Mouse (Mus musculus) MEL (cell line): ENCODE results near the gene Abhd15. TPM values are rescaled to one million over a fixed set of nuclear protein-coding genes. Genes with fewer than 3 reads are reported as not detected.
A peak's percentile ranks its signal among the peaks of the same experiment; 100 is the strongest.

Source experiments
- DNase-seq: peaks from one replicate; pipeline ENCODE4 v3.0.0; 2011; ENCODE audit warnings: low read depth, low spot score
- H3K27ac ChIP-seq: 2 replicates; pipeline ENCODE4 v1.5.1; 2012; ENCODE audit warnings: low read depth, mild to moderate bottlenecking, control low read depth, low read length, moderate library complexity; ENCODE audit not compliant: control insufficient read depth
- H3K27me3 ChIP-seq, 2 experiments: fragments of 150-350 bp in 1 of 2; sonication (generic) in 1 of 2; 2 replicates each; pipeline ENCODE4 v1.6.1; 2012; ENCODE audit warnings: low read length in 2 of 2, mild to moderate bottlenecking in 2 of 2, improper control_type of control experiment in 1 of 2, moderate library complexity in 1 of 2; ENCODE audit not compliant: insufficient read depth in 2 of 2, control insufficient read depth in 1 of 2
- H3K36me3 ChIP-seq, 2 experiments: 2 replicates each; pipeline ENCODE4 v1.6.1; 2012 to 2014; ENCODE audit warnings: low read length in 2 of 2, improper control_type of control experiment in 1 of 2, inconsistent platforms in 1 of 2, mild to moderate bottlenecking in 1 of 2; ENCODE audit not compliant: insufficient read depth in 2 of 2, control insufficient read depth in 1 of 2
- H3K4me1 ChIP-seq, 2 experiments: fragments of 150-350 bp in 1 of 2; sonication (generic) in 1 of 2; 2 replicates each; pipeline ENCODE4 v1.6.1; 2012; ENCODE audit warnings: low read length in 2 of 2, improper control_type of control experiment in 1 of 2, mild to moderate bottlenecking in 1 of 2; ENCODE audit not compliant: insufficient read depth in 2 of 2, control insufficient read depth in 1 of 2
- H3K4me3 ChIP-seq, 2 experiments: fragments of 150-350 bp in 1 of 2; sonication (generic) in 1 of 2; 2 replicates each; pipeline ENCODE4 v1.5.1; 2012; ENCODE audit warnings: low read depth in 2 of 2, low read length in 2 of 2, mild to moderate bottlenecking in 2 of 2, moderate library complexity in 2 of 2, control low read depth in 1 of 2, improper control_type of control experiment in 1 of 2; ENCODE audit not compliant: control insufficient read depth in 1 of 2, insufficient read depth in 1 of 2
- H3K79me2 ChIP-seq: 2 replicates; pipeline ENCODE4 v1.6.1; 2012; ENCODE audit warnings: mild to moderate bottlenecking, low read length, moderate library complexity; ENCODE audit not compliant: control insufficient read depth, poor library complexity, insufficient read depth
- H3K9ac ChIP-seq: 2 replicates; pipeline ENCODE4 v1.6.1; 2012; ENCODE audit warnings: low read depth, mild to moderate bottlenecking, control low read depth, low read length, moderate library complexity; ENCODE audit not compliant: control insufficient read depth, poor library complexity, severe bottlenecking
- H3K9me3 ChIP-seq: fragments of 150-350 bp; sonication (generic); replicated peaks from 2 replicates; pipeline ENCODE4 v1.6.1; 2012; ENCODE audit warnings: mild to moderate bottlenecking, low read length, improper control_type of control experiment, moderate library complexity; ENCODE audit not compliant: insufficient read depth
- CHD1 ChIP-seq: IDR thresholded peaks from 2 replicates; pipeline ENCODE4 v1.6.1; 2012; ENCODE audit warnings: low read depth, mild to moderate bottlenecking, inconsistent platforms, low read length, improper control_type of control experiment
- CHD2 ChIP-seq: IDR thresholded peaks from 2 replicates; pipeline ENCODE4 v1.6.1; 2011; ENCODE audit warnings: low read length, improper control_type of control experiment
- CTCF ChIP-seq, 3 experiments: IDR thresholded peaks in 2 of 3; conservative IDR thresholded peaks in 1 of 3; 2 replicates each; pipeline ENCODE4 v1.5.1; 2011 to 2012; ENCODE audit warnings: low read length in 3 of 3, low read depth in 2 of 3, mild to moderate bottlenecking in 2 of 3, improper control_type of control experiment in 1 of 3, inconsistent platforms in 1 of 3, mixed read lengths in 1 of 3, moderate library complexity in 1 of 3; ENCODE audit not compliant: control insufficient read depth in 1 of 3, insufficient read depth in 1 of 3, poor library complexity in 1 of 3, severe bottlenecking in 1 of 3
- ELF1 ChIP-seq: IDR thresholded peaks from 2 replicates; pipeline ENCODE4 v1.6.1; 2014; ENCODE audit warnings: low read depth, mild to moderate bottlenecking, inconsistent platforms, low read length, improper control_type of control experiment, moderate library complexity
- EP300 ChIP-seq, 2 experiments: IDR thresholded peaks; 2 replicates each; pipeline ENCODE4 v1.6.1; 2011; ENCODE audit warnings: improper control_type of control experiment in 2 of 2, low read length in 2 of 2, low read depth in 1 of 2, mild to moderate bottlenecking in 1 of 2
- ETS1 ChIP-seq: IDR thresholded peaks from 2 replicates; pipeline ENCODE4 v1.6.1; 2012; ENCODE audit warnings: low read depth, mild to moderate bottlenecking, inconsistent platforms, low read length, improper control_type of control experiment, moderate library complexity
- GABPA ChIP-seq: IDR thresholded peaks from 2 replicates; pipeline ENCODE4 v1.6.1; 2012; ENCODE audit warnings: low read depth, mild to moderate bottlenecking, inconsistent platforms, low read length, improper control_type of control experiment, moderate library complexity
- GATA1 ChIP-seq: IDR thresholded peaks from 2 replicates; pipeline ENCODE4 v1.6.1; 2011; ENCODE audit warnings: low read depth, low read length, improper control_type of control experiment
- HCFC1 ChIP-seq: IDR thresholded peaks from 2 replicates; pipeline ENCODE4 v1.6.1; 2012; ENCODE audit warnings: low read depth, mild to moderate bottlenecking, inconsistent platforms, low read length, improper control_type of control experiment, moderate library complexity
- JUND ChIP-seq: IDR thresholded peaks from 2 replicates; pipeline ENCODE4 v1.6.1; 2011; ENCODE audit warnings: low read depth, mild to moderate bottlenecking, improper control_type of control experiment, low read length
- KAT2A ChIP-seq: conservative IDR thresholded peaks from 2 replicates; pipeline ENCODE4 v1.6.1; 2012; ENCODE audit warnings: low read depth, low read length, improper control_type of control experiment, inconsistent platforms
- MAFK ChIP-seq: IDR thresholded peaks from 2 replicates; pipeline ENCODE4 v1.6.1; 2011; ENCODE audit warnings: low read depth, mild to moderate bottlenecking, low read length, improper control_type of control experiment, borderline replicate concordance
- MAX ChIP-seq: IDR thresholded peaks from 2 replicates; pipeline ENCODE4 v1.6.1; 2011; ENCODE audit warnings: low read length, improper control_type of control experiment
- MAZ ChIP-seq: IDR thresholded peaks from 2 replicates; pipeline ENCODE4 v1.6.1; 2012; ENCODE audit warnings: low read depth, mild to moderate bottlenecking, inconsistent platforms, low read length, improper control_type of control experiment
- MEF2A ChIP-seq: IDR thresholded peaks from 2 replicates; pipeline ENCODE4 v1.6.1; 2014; ENCODE audit warnings: low read depth, mild to moderate bottlenecking, inconsistent platforms, low read length, improper control_type of control experiment; ENCODE audit not compliant: poor library complexity, insufficient replicate concordance, severe bottlenecking; ENCODE audit errors: extremely low read depth
- MXI1 ChIP-seq: IDR thresholded peaks from 2 replicates; pipeline ENCODE4 v1.6.1; 2011; ENCODE audit warnings: mild to moderate bottlenecking, low read depth, low read length, improper control_type of control experiment
- MYC ChIP-seq: IDR thresholded peaks from 2 replicates; pipeline ENCODE4 v1.6.1; 2011; ENCODE audit warnings: low read depth, mild to moderate bottlenecking, low read length, improper control_type of control experiment, moderate library complexity
- NELFE ChIP-seq: IDR thresholded peaks from 2 replicates; pipeline ENCODE4 v1.6.1; 2011; ENCODE audit warnings: low read depth, low read length, improper control_type of control experiment
- NRF1 ChIP-seq: IDR thresholded peaks from 2 replicates; pipeline ENCODE4 v1.6.1; 2014; ENCODE audit warnings: low read depth, mild to moderate bottlenecking, inconsistent platforms, low read length, improper control_type of control experiment, moderate library complexity; ENCODE audit not compliant: poor library complexity, insufficient read depth, severe bottlenecking
- POLR2A ChIP-seq, 2 experiments: IDR thresholded peaks; 2 replicates each; pipeline ENCODE4 v1.6.1; 2011 to 2012; ENCODE audit warnings: low read length in 2 of 2, mild to moderate bottlenecking in 2 of 2, control low read depth in 1 of 2, improper control_type of control experiment in 1 of 2, low read depth in 1 of 2, moderate library complexity in 1 of 2; ENCODE audit not compliant: control insufficient read depth in 1 of 2, insufficient read depth in 1 of 2, poor library complexity in 1 of 2
- POLR2AphosphoS2 ChIP-seq: IDR thresholded peaks from 2 replicates; pipeline ENCODE4 v1.6.1; 2011; ENCODE audit warnings: low read length, improper control_type of control experiment
- POLR2AphosphoS5 ChIP-seq: IDR thresholded peaks from 2 replicates; pipeline ENCODE4 v1.6.1; 2012; ENCODE audit warnings: low read depth, borderline replicate concordance, mild to moderate bottlenecking, inconsistent platforms, low read length, moderate library complexity, mixed read lengths
- RAD21 ChIP-seq: IDR thresholded peaks from 2 replicates; pipeline ENCODE4 v1.6.1; 2011; ENCODE audit warnings: mild to moderate bottlenecking, low read depth, low read length, improper control_type of control experiment
- RCOR1 ChIP-seq: IDR thresholded peaks from 2 replicates; pipeline ENCODE4 v1.6.1; 2012; ENCODE audit warnings: low read depth, mild to moderate bottlenecking, inconsistent platforms, low read length, improper control_type of control experiment
- SIN3A ChIP-seq: IDR thresholded peaks from 2 replicates; pipeline ENCODE4 v1.6.1; 2012; ENCODE audit warnings: low read length, improper control_type of control experiment, inconsistent platforms
- SMC3 ChIP-seq: IDR thresholded peaks from 2 replicates; pipeline ENCODE4 v1.6.1; 2011; ENCODE audit warnings: low read depth, low read length, improper control_type of control experiment
- TAL1 ChIP-seq: IDR thresholded peaks from 2 replicates; pipeline ENCODE4 v1.6.1; 2012; ENCODE audit warnings: mild to moderate bottlenecking, inconsistent platforms, low read length, moderate library complexity, mixed read lengths
- TBP ChIP-seq: IDR thresholded peaks from 2 replicates; pipeline ENCODE4 v1.8.0; 2011; ENCODE audit warnings: low read depth, low read length, improper control_type of control experiment
- UBTF ChIP-seq: IDR thresholded peaks from 2 replicates; pipeline ENCODE4 v1.6.1; 2012; ENCODE audit warnings: low read depth, mild to moderate bottlenecking, inconsistent platforms, low read length, improper control_type of control experiment, moderate library complexity, borderline replicate concordance; ENCODE audit not compliant: insufficient read depth
- USF1 ChIP-seq: IDR thresholded peaks from 2 replicates; pipeline ENCODE4 v1.6.1; 2014; ENCODE audit warnings: low read depth, mild to moderate bottlenecking, inconsistent platforms, low read length, improper control_type of control experiment, moderate library complexity
- USF2 ChIP-seq, 2 experiments: IDR thresholded peaks; 2 replicates each; pipeline ENCODE4 v1.6.1; 2011 to 2012; ENCODE audit warnings: improper control_type of control experiment in 2 of 2, low read length in 2 of 2, borderline replicate concordance in 1 of 2, inconsistent platforms in 1 of 2, low read depth in 1 of 2, mild to moderate bottlenecking in 1 of 2; ENCODE audit not compliant: insufficient read depth in 1 of 2
- ZC3H11A ChIP-seq: IDR thresholded peaks from 2 replicates; pipeline ENCODE4 v1.6.1; 2012; ENCODE audit warnings: low read depth, mild to moderate bottlenecking, inconsistent platforms, low read length, improper control_type of control experiment
- ZKSCAN1 ChIP-seq: IDR thresholded peaks from 2 replicates; pipeline ENCODE4 v1.6.1; 2012; ENCODE audit warnings: low read depth, mild to moderate bottlenecking, inconsistent platforms, low read length, improper control_type of control experiment, moderate library complexity
- ZMIZ1 ChIP-seq: IDR thresholded peaks from 2 replicates; pipeline ENCODE4 v1.6.1; 2012; ENCODE audit warnings: low read depth, mild to moderate bottlenecking, inconsistent platforms, low read length, improper control_type of control experiment, moderate library complexity
- ZNF384 ChIP-seq: IDR thresholded peaks from 2 replicates; pipeline ENCODE4 v1.6.1; 2012; ENCODE audit warnings: low read depth, mild to moderate bottlenecking, inconsistent platforms, low read length, improper control_type of control experiment
- polyA plus RNA-seq, 2 experiments: library from polyadenylated mRNA; stranded (reverse) in 1 of 2; unstranded in 1 of 2; fragments of >175 nt in 1 of 2; fragments of >200 nt in 1 of 2; gene quantifications; 2 replicates each; pipeline versions ENCODE4 v1.2.1 to v1.2.4; 2012; ENCODE audit warnings: low replicate concordance in 2 of 2, low read depth in 1 of 2; ENCODE audit not compliant: insufficient read length in 2 of 2, insufficient read depth in 1 of 2, missing spikeins in 1 of 2
- total RNA-seq: library from RNA; depleted of rRNA; stranded (reverse); fragments of 300-350 nt; gene quantifications from 2 replicates; pipeline ENCODE4 v1.2.3, GENCODE M21; 2012

Gene Abhd15
- total and polyA plus RNA-seq, 3 experiments = 1.7 to 1.9 TPM; not detected in 1

DNA sequence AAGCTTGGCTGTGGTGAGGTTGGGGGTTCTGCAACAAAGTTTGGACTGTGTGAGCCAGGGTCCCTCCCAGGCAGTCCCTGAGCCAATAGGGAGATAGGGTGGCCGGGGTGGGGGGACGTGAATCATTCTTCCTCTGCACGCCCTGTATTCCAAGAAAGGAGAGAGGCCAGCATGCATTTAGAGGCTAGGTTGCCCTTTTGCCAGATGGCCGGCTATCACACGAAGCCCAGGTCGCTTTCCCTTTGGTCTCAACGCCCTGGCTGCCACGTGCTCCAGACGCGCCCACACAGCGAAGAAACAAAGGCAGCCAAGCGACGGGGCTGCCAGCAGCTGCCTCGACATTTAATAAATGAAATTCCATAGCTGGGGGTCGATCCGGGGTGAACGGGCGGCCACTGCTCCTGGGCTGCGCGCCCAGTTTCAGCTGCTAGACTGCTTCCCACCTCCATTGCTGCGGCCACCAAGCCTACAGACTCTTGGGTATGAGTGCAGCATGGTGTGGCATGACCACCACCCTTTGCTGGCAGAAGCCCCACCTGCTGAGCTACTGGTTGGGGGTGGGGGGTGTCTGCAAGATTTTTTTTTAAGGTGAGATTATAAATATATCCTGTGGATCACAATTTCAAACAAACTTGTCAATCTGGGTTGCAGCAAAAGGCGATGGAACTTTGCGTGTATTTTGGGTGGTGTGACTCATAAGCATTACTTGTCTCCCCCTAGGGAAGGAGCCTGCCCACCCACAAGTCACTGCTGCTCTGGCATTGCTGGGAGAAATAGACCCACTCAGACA lies 23.2 kb upstream of the Abhd15 start:
- H3K9me3 ChIP-seq = no peaks in the 10 kb centered on the region
- peak; percentile 94 for DNase-seq
- peaks cover 2 to 41% of the 10 kb centered on the region in 2 experiments; a peak in 3 of 4 replicates for H3K4me1 ChIP-seq
- peaks cover 59% of the 10 kb centered on the region for H3K79me2 ChIP-seq
- H3K27me3 ChIP-seq = no peaks in the 10 kb centered on the region
- peak overlapping the region; percentile 96 for H3K27ac ChIP-seq
- H3K9ac ChIP-seq = peak overlapping the region; percentile 93
- peaks cover 0 to 31% of the 10 kb centered on the region in 2 experiments; a peak in 2 of 4 replicates for H3K36me3 ChIP-seq
- peak overlapping the region; percentile 86 to 90 for H3K4me3 ChIP-seq
- TF ChIP-seq ZKSCAN1 (no peak), POLR2AphosphoS5 (no peak), KAT2A (no peak), GABPA (no peak), CTCF (IDR thresholded peaks at IDR 0.05 in 2 of 3, conservative IDR thresholded peaks at IDR 0.05 in 1 of 3; ENCODE audit: control insufficient read depth in 1 of 3, insufficient read depth in 1 of 3, low read depth in 2 of 3, low read length in 3 of 3, poor library complexity in 1 of 3, severe bottlenecking in 1 of 3) (no peak; a peak in 1 of 6 replicates), MAZ (peak; percentile 12; the same call in 1 of the 2 replicates), MAFK (no peak), RAD21 (no peak), POLR2AphosphoS2 (peak; percentile 74), NELFE (peak; percentile 44; the same call in 1 of the 2 replicates), CHD2 (no peak), POLR2A (IDR thresholded peaks at IDR 0.05; ENCODE audit: control insufficient read depth in 1 of 2, insufficient read depth in 1 of 2, low read depth in 1 of 2, low read length in 2 of 2, poor library complexity in 1 of 2) (peak in 1 of 2 experiments; percentile 48; a peak in 2 of 4 replicates), MYC (peak; percentile 84; the same call in 1 of the 2 replicates), HCFC1 (no peak; the same call in 1 of the 2 replicates), TAL1 (no peak), USF2 (IDR thresholded peaks at IDR 0.05; ENCODE audit: borderline replicate concordance in 1 of 2, insufficient read depth in 1 of 2, low read depth in 1 of 2, low read length in 2 of 2) (no peak), SIN3A (peak; percentile 38), JUND (no peak), ZC3H11A (no peak), RCOR1 (no peak), SMC3 (no peak), TBP (peak; percentile 20; the same call in 1 of the 2 replicates), ETS1 (peak; percentile 25), MAX (peak; percentile 97), USF1 (peak; percentile 49; the same call in 1 of the 2 replicates), EP300 (IDR thresholded peaks at IDR 0.05; ENCODE audit: low read depth in 1 of 2, low read length in 2 of 2) (no peak; a peak in 1 of 4 replicates), GATA1 (no peak), ZNF384 (no peak), NRF1 (no peak), MXI1 (peak; percentile 93), ELF1 (no peak), CHD1 (no peak), MEF2A (no peak), ZMIZ1 (0 out of 2 replicates have a peak, but pooled peaks have one; percentile 28), UBTF (no peak)
